Mouse (Mus musculus) gastrocnemius, postnatal 4 days (tissue): ENCODE data around the gene Rab4a. TPM values are rescaled to one million over a fixed set of nuclear protein-coding genes. Genes with fewer than 3 reads are reported as not detected.

Experiments used
- DNase-seq, 2 experiments: peaks; one replicate each; pipeline ENCODE4 v3.0.0; 2021 to 2022; ENCODE audit warnings: low spot score in 2 of 2, mixed read lengths in 2 of 2
- total RNA-seq, 2 experiments: library from RNA; stranded (reverse); gene quantifications; 2 replicates each; pipeline ENCODE4 v1.2.3; 2021

Rab4a gene
- total RNA-seq, 2 experiments from 2014 or later = 14.2 to 14.3 TPM

- DNase-seq = peak in 1 of 2 experiments; percentile 52
These were observed 77.3 kb downstream of the Rab4a start for GRCm38 (mm10) chr8:123883094-123883493.

Other genes with a start within 250 kb of the Rab4a start
- 1 to 10 TPM; 6.9 to 8.0 TPM for gene Rhou, start 152.1 kb upstream of the Rab4a start, total RNA-seq
- 1 to 10 TPM; 3.5 to 4.9 TPM for gene Ccsap, start 54.2 kb downstream of the Rab4a start, total RNA-seq
- over 10,000 TPM; 33,708 to 36,184 TPM for gene Acta1, start 88.8 kb downstream of the Rab4a start, total RNA-seq
- 10 to 100 TPM; 17.1 to 19.7 TPM for gene Nup133, start 143.3 kb downstream of the Rab4a start, total RNA-seq
- gene Abcb10, start 177.1 kb downstream of the Rab4a start, total RNA-seq = 10 to 100 TPM; 14.0 to 15.5 TPM
- 10 to 100 TPM; 17.5 to 21.9 TPM for gene Taf5l, start 215.4 kb downstream of the Rab4a start, total RNA-seq
- 10 to 100 TPM in 1 of 2 experiments, 1 to 10 TPM in 1; 9.8 to 10.5 TPM for gene Urb2, start 215.5 kb downstream of the Rab4a start, total RNA-seq